Mouse (Mus musculus) kidney, adult 2 months (tissue): ENCODE data around the gene Gsto1.
"Not testable (repeated sequence)": the region's sequence is repeated elsewhere in the genome, so short reads cannot be mapped to it uniquely, and the experiment has no call there.

Source experiments
- CTCF ChIP-seq: fragments of 200-500 bp; conservative IDR thresholded peaks from 2 replicates; pipeline ENCODE4 v1.5.1; 2011; ENCODE audit warnings: low read depth, mild to moderate bottlenecking, control low read depth, low read length, moderate library complexity, mixed read lengths; ENCODE audit not compliant: insufficient read depth, insufficient read length
- POLR2A ChIP-seq: fragments of 200-500 bp; IDR thresholded peaks from one replicate; pipeline ENCODE4 v1.6.1; 2011; ENCODE audit warnings: low read depth, low read length, control low read depth

DNA sequence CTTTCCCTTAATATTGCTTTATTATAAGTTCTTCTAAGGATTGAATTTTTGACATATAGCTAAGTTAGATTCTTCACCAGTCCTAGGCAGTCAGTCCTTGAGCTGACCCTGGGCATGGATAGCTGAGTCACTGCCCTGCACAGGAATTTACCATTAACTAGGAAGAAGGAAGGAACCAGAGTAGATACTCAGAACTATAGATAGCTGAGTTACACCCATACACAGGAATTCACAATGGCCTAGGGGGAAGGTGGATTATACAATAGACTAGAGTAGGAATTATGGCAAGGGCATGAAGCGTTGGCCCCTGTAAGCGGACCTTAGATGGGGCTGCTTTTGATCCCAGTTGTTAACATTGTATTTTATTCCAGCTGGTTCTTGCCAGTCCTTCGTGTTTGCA, 2.6 kb upstream of the Gsto1 start:
- not testable (repeated sequence) for TF ChIP-seq CTCF, POLR2A
